Mouse (Mus musculus) limb, embryonic 14.5 days (tissue): Measurements from ENCODE around the gene Dnajb13. TPM values are rescaled to one million over a fixed set of nuclear protein-coding genes. Genes with fewer than 3 reads are reported as not detected.
A peak's percentile ranks its signal among the peaks of the same experiment; 100 is the strongest.

Experiments used
- ATAC-seq: fragments of 200-750 bp; cut with Nextera tagmentation; 2 replicates; pipeline ENCODE4 v1.8.0; 2017; ENCODE audit warnings: low read depth, moderate number of reproducible peaks, moderate TSS enrichment; ENCODE audit not compliant: low FRiP score
- DNase-seq: peaks from one replicate; pipeline ENCODE4 v3.0.0-alpha.2; 2015; ENCODE audit warnings: low spot score
- H3K27ac ChIP-seq: fragments of 300-500 bp; sonication (generic); replicated peaks from 2 replicates; pipeline ENCODE4 v1.5.1; 2014; ENCODE audit warnings: low read depth, mild to moderate bottlenecking, low read length, moderate library complexity, mixed read lengths
- H3K27me3 ChIP-seq: fragments of 300-500 bp; sonication (generic); 2 replicates; pipeline ENCODE4 v1.6.1; 2014; ENCODE audit warnings: low read length, mixed read lengths; ENCODE audit not compliant: control insufficient read depth, insufficient read depth
- H3K36me3 ChIP-seq: fragments of 300-500 bp; sonication (generic); 2 replicates; pipeline ENCODE4 v1.6.1; 2014; ENCODE audit warnings: mild to moderate bottlenecking, low read length, moderate library complexity, mixed read lengths; ENCODE audit not compliant: control insufficient read depth, insufficient read depth
- H3K4me1 ChIP-seq: fragments of 300-500 bp; sonication (generic); 2 replicates; pipeline ENCODE4 v1.6.1; 2014; ENCODE audit warnings: antibody characterized with exemption, low read length, mixed read lengths; ENCODE audit not compliant: control insufficient read depth, insufficient read depth
- H3K4me2 ChIP-seq: fragments of 300-500 bp; sonication (generic); replicated peaks from 2 replicates; pipeline ENCODE4 v1.6.1; 2014; ENCODE audit warnings: low read depth, mild to moderate bottlenecking, low read length, moderate library complexity; ENCODE audit not compliant: severe bottlenecking
- H3K4me3 ChIP-seq: fragments of 300-500 bp; sonication (generic); replicated peaks from 2 replicates; pipeline ENCODE4 v1.5.1; 2014; ENCODE audit warnings: low read length
- H3K9ac ChIP-seq: fragments of 300-500 bp; sonication (generic); 2 replicates; pipeline ENCODE4 v1.6.1; 2014; ENCODE audit warnings: mild to moderate bottlenecking, low read depth, low read length, moderate library complexity; ENCODE audit not compliant: severe bottlenecking
- H3K9me3 ChIP-seq: fragments of 300-500 bp; sonication (generic); 2 replicates; pipeline ENCODE4 v1.6.1; 2016; ENCODE audit warnings: low read length; ENCODE audit not compliant: control insufficient read depth
- POLR2A ChIP-seq: fragments of 200-500 bp; IDR thresholded peaks from 2 replicates; pipeline ENCODE4 v1.8.0; 2012; ENCODE audit warnings: inconsistent platforms, mild to moderate bottlenecking, moderate library complexity, borderline replicate concordance; ENCODE audit not compliant: insufficient read depth, insufficient read length; ENCODE audit errors: extremely low read depth
- WGBS: fragments of 180-500 bp; shearing (Covaris S2); extraction: QIAGEN DNeasy Blood & Tissue Kit; methylation state at CpG from one replicate; pipeline ENCODE4 v1.1.7; 2014; 5-methylcytosine and 5-hydroxymethylcytosine counted together
- polyA plus RNA-seq, 2 experiments: library from polyadenylated mRNA; depleted of rRNA in 1 of 2; stranded (reverse) in 1 of 2; unstranded in 1 of 2; fragments of >200 nt; fragmentation: Nextera tagmentation in 1 of 2; extraction: Ambion mirVana in 1 of 2; gene quantifications; 2 replicates each; pipeline versions ENCODE4 v1.2.1 to v1.2.3; 2012 to 2014

Gene Dnajb13
- polyA plus RNA-seq, 2 experiments: 0.14 TPM

GRCm38 (mm10) chr7:100499465-100499864 is 15.3 kb downstream of the Dnajb13 start:
- no peak overlapping the region for H3K27ac ChIP-seq
- H3K27me3 ChIP-seq: no peaks in the 10 kb centered on the region
- H3K4me2 ChIP-seq: no peak overlapping the region
- peaks cover 17% of the 10 kb centered on the region for H3K36me3 ChIP-seq
- H3K9ac ChIP-seq: no peak overlapping the region
- no peaks in the 10 kb centered on the region for H3K9me3 ChIP-seq
- DNase-seq: no peak
- H3K4me1 ChIP-seq: peaks cover 16% of the 10 kb centered on the region
- no peak for TF ChIP-seq POLR2A
- no peak overlapping the region for H3K4me3 ChIP-seq
- ATAC-seq: no peak

- Histone ChIP-seq H3K9me3 (no peaks in the 10 kb centered on the region), H3K4me2 (no peak overlapping the region), H3K27ac (no peak overlapping the region), H3K4me1 (peaks cover 20% of the 10 kb centered on the region), H3K36me3 (peaks cover 17% of the 10 kb centered on the region), H3K9ac (no peak overlapping the region), H3K4me3 (no peak overlapping the region), H3K27me3 (no peaks in the 10 kb centered on the region)
- WGBS: 95% methylated on average over 11 of the region's 13 CpGs
- ATAC-seq: no peak
- TF ChIP-seq POLR2A: no peak
- no peak for DNase-seq
Measured at GRCm38 (mm10) chr7:100497982-100498381, 16.8 kb downstream of the Dnajb13 start.

- H3K9me3 ChIP-seq: no peaks in the 10 kb centered on the region
- no peak for DNase-seq
- H3K4me3 ChIP-seq: no peak overlapping the region
- H3K9ac ChIP-seq: no peak overlapping the region
- 72% methylated on average over 4 of the region's 4 CpGs for WGBS
- TF ChIP-seq POLR2A: no peak
- no peak overlapping the region for H3K27ac ChIP-seq
- ATAC-seq: no peak
- no peak overlapping the region for H3K4me2 ChIP-seq
- H3K36me3 ChIP-seq: peaks cover 17% of the 10 kb centered on the region
- H3K4me1 ChIP-seq: peaks cover 24% of the 10 kb centered on the region
- no peaks in the 10 kb centered on the region for H3K27me3 ChIP-seq
Measured at GRCm38 (mm10) chr7:100497402-100497801, 17.4 kb downstream of the Dnajb13 start.

GRCm38 (mm10) chr7:100496791-100497190 is 18.0 kb downstream of the Dnajb13 start:
- Histone ChIP-seq H3K9me3 (no peaks in the 10 kb centered on the region), H3K27ac (no peak overlapping the region), H3K4me1 (peaks cover 27% of the 10 kb centered on the region), H3K4me2 (no peak overlapping the region), H3K4me3 (no peak overlapping the region), H3K9ac (no peak overlapping the region), H3K27me3 (no peaks in the 10 kb centered on the region), H3K36me3 (peaks cover 17% of the 10 kb centered on the region)
- DNase-seq (no peak), ATAC-seq (no peak)
- WGBS: 96% methylated on average over 9 of the region's 9 CpGs
- no peak for TF ChIP-seq POLR2A

- H3K27me3 ChIP-seq: no peaks in the 10 kb centered on the region
- H3K27ac ChIP-seq: 0 out of 2 replicates have a peak overlapping the region, but pooled peaks have one; percentile 34
- 0 out of 2 replicates have a peak overlapping the region, but pooled peaks have one; percentile 22 for H3K9ac ChIP-seq
- no peak for ATAC-seq
- H3K4me1 ChIP-seq: peaks cover 27% of the 10 kb centered on the region
- peak overlapping the region; percentile 95; the same call in 1 of the 2 replicates for H3K4me2 ChIP-seq
- H3K9me3 ChIP-seq: no peaks in the 10 kb centered on the region
- peaks cover 17% of the 10 kb centered on the region for H3K36me3 ChIP-seq
- peak overlapping the region; percentile 44; the same call in 1 of the 2 replicates for H3K4me3 ChIP-seq
- whole genome bisulfite sequencing: 73% methylated on average over 6 of the region's 6 CpGs
- DNase-seq: no peak
- no peak for TF ChIP-seq POLR2A
Measured at GRCm38 (mm10) chr7:100496371-100496770, 18.4 kb downstream of the Dnajb13 start.
